9 mouse cellular contexts compared by ENCODE assay signal in genomic region chr7:110891501-110891986, GRCm38 (mm10). TPM values are rescaled to one million over a fixed set of nuclear protein-coding genes. Genes with fewer than 3 reads are reported as not detected.
DNase-seq lines count a peak whose midpoint lies in the region; ATAC-seq and TF ChIP-seq lines count a peak whose summit lies in the region.
"Had no signal": no experiment of that assay in that cellular context is flagged by ENCODE, and none has a peak within 500 bp of the region (broad histone marks: within the 10 kb centered on the region; RNA-seq: fewer than 3 reads in every experiment).

No protein-coding gene starts in this region.

- peak; percentile 82 for DNase-seq in kidney, adult 11 months
- no peak for DNase-seq in kidney, postnatal 0 days (ENCODE audit: low spot score)
- DNase-seq in lung, postnatal 10 days, result peak; percentile 48
- no peak for DNase-seq in midbrain, embryonic 10.5 days (ENCODE audit: low spot score)

- no peak for ATAC-seq in kidney, embryonic 15.5 days (replicated peaks; ENCODE audit: low FRiP score)
- peak; percentile 83 for ATAC-seq in granulocyte monocyte progenitor cell, adult 5-6 weeks (replicated peaks; ENCODE audit: poor library complexity, severe bottlenecking)
- ATAC-seq in kidney, postnatal 0 days (replicated peaks; ENCODE audit: low FRiP score, low read depth), result peak; percentile 63; the same call in 1 of the 2 replicates
- ATAC-seq in CD4-positive, CD25-positive, alpha-beta regulatory T cell, adult 4 months, result no peak
- ATAC-seq in midbrain, embryonic 16.5 days, result no peak

- no peak overlapping the region for H3K27ac ChIP-seq in kidney, embryonic 15.5 days
- no peak overlapping the region for H3K27ac ChIP-seq in kidney, postnatal 0 days
- H3K27ac ChIP-seq in midbrain, embryonic 10.5 days (replicated peaks), result no peak overlapping the region
- H3K27ac ChIP-seq in midbrain, embryonic 16.5 days (ENCODE audit: low read length), result no peak overlapping the region
- H3K27ac ChIP-seq: embryonic facial prominence, embryonic 12.5 days had no signal

- H3K9ac ChIP-seq in kidney, embryonic 15.5 days, result no peak overlapping the region
- no peak overlapping the region for H3K9ac ChIP-seq in kidney, postnatal 0 days (ENCODE audit: low read depth, low read length)
- H3K9ac ChIP-seq in midbrain, embryonic 16.5 days (ENCODE audit: low read depth, low read length), result no peak overlapping the region
- H3K9ac ChIP-seq: embryonic facial prominence, embryonic 12.5 days had no signal

- WGBS in kidney, embryonic 15.5 days, result 66% methylated on average over 9 of the region's 9 CpGs
- WGBS in kidney, postnatal 0 days, result 76% methylated on average over 9 of the region's 9 CpGs
- WGBS in midbrain, embryonic 10.5 days, result 78% methylated on average over 9 of the region's 9 CpGs
- WGBS in midbrain, embryonic 16.5 days, result 81% methylated on average over 9 of the region's 9 CpGs

- TF ChIP-seq CTCF in kidney, postnatal 0 days (IDR thresholded peaks at IDR 0.05; ENCODE audit: low read depth), result no peak

- H3K27me3 ChIP-seq in kidney, embryonic 15.5 days, result no peaks in the 10 kb centered on the region
- no peaks in the 10 kb centered on the region for H3K27me3 ChIP-seq in kidney, postnatal 0 days (ENCODE audit: insufficient read depth, low read length)
- H3K27me3 ChIP-seq in midbrain, embryonic 10.5 days (ENCODE audit: low read depth, poor library complexity, severe bottlenecking), result no peaks in the 10 kb centered on the region
- H3K27me3 ChIP-seq in midbrain, embryonic 16.5 days (ENCODE audit: control insufficient read depth, insufficient read depth, low read depth, low read length), result no peaks in the 10 kb centered on the region
- H3K27me3 ChIP-seq: embryonic facial prominence, embryonic 12.5 days had no signal

- H3K9me3 ChIP-seq in kidney, embryonic 15.5 days (replicated peaks), result no peaks in the 10 kb centered on the region
- no peaks in the 10 kb centered on the region for H3K9me3 ChIP-seq in kidney, postnatal 0 days (replicated peaks; ENCODE audit: low read length)
- no peaks in the 10 kb centered on the region for H3K9me3 ChIP-seq in midbrain, embryonic 10.5 days (replicated peaks)
- no peaks in the 10 kb centered on the region for H3K9me3 ChIP-seq in midbrain, embryonic 16.5 days (replicated peaks; ENCODE audit: control insufficient read depth, low read length, poor library complexity, severe bottlenecking)
- H3K9me3 ChIP-seq: embryonic facial prominence, embryonic 12.5 days had no signal

- H3K4me1 ChIP-seq in kidney, embryonic 15.5 days, result peaks cover 2% of the 10 kb centered on the region; the same call in 1 of the 2 replicates
- H3K4me1 ChIP-seq in kidney, postnatal 0 days (replicated peaks; ENCODE audit: insufficient read depth, low read length), result no peaks in the 10 kb centered on the region; the same call in 1 of the 2 replicates
- H3K4me1 ChIP-seq in midbrain, embryonic 10.5 days, result 0 out of 2 replicates have a peak, but pooled peaks cover 3% of the 10 kb centered on the region
- no peaks in the 10 kb centered on the region for H3K4me1 ChIP-seq in midbrain, embryonic 16.5 days (ENCODE audit: control insufficient read depth, insufficient read depth, low read length)
- H3K4me1 ChIP-seq: embryonic facial prominence, embryonic 12.5 days had no signal

- H3K36me3 ChIP-seq in kidney, embryonic 15.5 days, result peaks cover 5% of the 10 kb centered on the region; the same call in 1 of the 2 replicates
- H3K36me3 ChIP-seq in kidney, postnatal 0 days (ENCODE audit: insufficient read depth, low read length), result no peaks in the 10 kb centered on the region
- H3K36me3 ChIP-seq in midbrain, embryonic 10.5 days, result no peaks in the 10 kb centered on the region
- no peaks in the 10 kb centered on the region for H3K36me3 ChIP-seq in midbrain, embryonic 16.5 days (ENCODE audit: control insufficient read depth, insufficient read depth, low read length)
- H3K36me3 ChIP-seq: embryonic facial prominence, embryonic 12.5 days had no signal

- no peak overlapping the region for H3K4me3 ChIP-seq in kidney, embryonic 15.5 days (replicated peaks)
- H3K4me3 ChIP-seq in kidney, postnatal 0 days (replicated peaks; ENCODE audit: low read depth, low read length), result no peak overlapping the region
- no peak overlapping the region for H3K4me3 ChIP-seq in midbrain, embryonic 10.5 days
- H3K4me3 ChIP-seq in midbrain, embryonic 16.5 days (ENCODE audit: low read depth, low read length), result no peak overlapping the region
- H3K4me3 ChIP-seq: embryonic facial prominence, embryonic 12.5 days had no signal

- H3K4me2 ChIP-seq in kidney, embryonic 15.5 days, result no peak overlapping the region
- H3K4me2 ChIP-seq in kidney, postnatal 0 days (ENCODE audit: low read length), result no peak overlapping the region
- no peak overlapping the region for H3K4me2 ChIP-seq in midbrain, embryonic 16.5 days (ENCODE audit: low read length)
- H3K4me2 ChIP-seq: embryonic facial prominence, embryonic 12.5 days had no signal

RNA-seq across cellular contexts. Expression of gene Lyve1, which starts 28.5 kb away (rescaled TPM):
- 6.5 and 9.1 TPM in 2 replicates for polyA plus RNA-seq in kidney, embryonic 15.5 days (2015; fragmentation: Nextera tagmentation; extraction: Ambion mirVana)
- not detected in 2 replicates for total RNA-seq in granulocyte monocyte progenitor cell, adult 5-6 weeks (2014; fragmentation: Nextera tagmentation)
- total RNA-seq in granulocyte monocyte progenitor cell, adult 5-6 weeks (2017), result not detected in 2 replicates
- 3.9 and 4.3 TPM in 2 replicates for polyA plus RNA-seq in kidney, postnatal 0 days (2015; fragmentation: Nextera tagmentation; extraction: Ambion mirVana)
- 0.73 and 2.2 TPM in 2 replicates for polyA plus RNA-seq in midbrain, embryonic 10.5 days (2016; fragmentation: Nextera tagmentation; extraction: Ambion mirVana)
- polyA plus RNA-seq in CD4-positive, CD25-positive, alpha-beta regulatory T cell, adult 4 months (2017; shearing (Covaris generic)), result not detected
- polyA plus RNA-seq in midbrain, embryonic 16.5 days (2015; fragmentation: Nextera tagmentation; extraction: Ambion mirVana), result 4.0 and 5.0 TPM in 2 replicates

RNA-seq across cellular contexts. Expression of gene Rnf141, which starts 47.3 kb away (rescaled TPM):
- 30.2 and 30.8 TPM in 2 replicates for polyA plus RNA-seq in kidney, embryonic 15.5 days (2015; fragmentation: Nextera tagmentation; extraction: Ambion mirVana)
- total RNA-seq in granulocyte monocyte progenitor cell, adult 5-6 weeks (2014; fragmentation: Nextera tagmentation), result 19.0 and 33.8 TPM in 2 replicates
- total RNA-seq in granulocyte monocyte progenitor cell, adult 5-6 weeks (2017), result 40.7 and 47.4 TPM in 2 replicates
- polyA plus RNA-seq in kidney, postnatal 0 days (2015; fragmentation: Nextera tagmentation; extraction: Ambion mirVana), result 17.7 and 20.1 TPM in 2 replicates
- polyA plus RNA-seq in midbrain, embryonic 10.5 days (2016; fragmentation: Nextera tagmentation; extraction: Ambion mirVana), result 22.2 and 23.2 TPM in 2 replicates
- polyA plus RNA-seq in CD4-positive, CD25-positive, alpha-beta regulatory T cell, adult 4 months (2017; shearing (Covaris generic)), result 10 to 100 TPM; 13.4 to 16.2 TPM
- polyA plus RNA-seq in midbrain, embryonic 16.5 days (2015; fragmentation: Nextera tagmentation; extraction: Ambion mirVana), result 35.1 and 39.7 TPM in 2 replicates

Comparison
In these comparisons a context has a peak if more than half of its experiments do, and no peak if none do; other contexts are left out.
1. DNase-seq: peak in kidney, adult 11 months (single experiment) and lung, postnatal 10 days (single experiment); none in kidney, postnatal 0 days (single experiment) and midbrain, embryonic 10.5 days (single experiment).
2. ATAC-seq: peak in granulocyte monocyte progenitor cell, adult 5-6 weeks (single experiment) and kidney, postnatal 0 days (single experiment); none in kidney, embryonic 15.5 days (single experiment), CD4-positive, CD25-positive, alpha-beta regulatory T cell, adult 4 months (single experiment) and midbrain, embryonic 16.5 days (single experiment).